Mouse (Mus musculus): Measurements from ENCODE around the gene Frat2. TPM values are rescaled to one million over a fixed set of nuclear protein-coding genes. Genes with fewer than 3 reads are reported as not detected.
A peak's percentile ranks its signal among the peaks of the same experiment; 100 is the strongest.

Frat2 gene
- polyA plus RNA-seq, 1 experiment from 2014 or later: 3.0 TPM

- no peaks in the 10 kb centered on the region for H3K27me3 ChIP-seq (ENCODE audit: low read depth, poor library complexity, severe bottlenecking)
- H3K27ac ChIP-seq: no peak overlapping the region
- no peaks in the 10 kb centered on the region for H3K36me3 ChIP-seq
- no peak for DNase-seq (ENCODE audit: low spot score)
- WGBS: 82% methylated on average over 8 of the region's 8 CpGs
- H3K4me1 ChIP-seq: no peaks in the 10 kb centered on the region
- peaks cover 3% of the 10 kb centered on the region; the same call in 1 of the 2 replicates for H3K9me3 ChIP-seq (replicated peaks)
- H3K4me3 ChIP-seq: no peak overlapping the region
Observed at GRCm38 (mm10) chr19:41808104-41808634, 39.8 kb downstream of the Frat2 start.

DNA sequence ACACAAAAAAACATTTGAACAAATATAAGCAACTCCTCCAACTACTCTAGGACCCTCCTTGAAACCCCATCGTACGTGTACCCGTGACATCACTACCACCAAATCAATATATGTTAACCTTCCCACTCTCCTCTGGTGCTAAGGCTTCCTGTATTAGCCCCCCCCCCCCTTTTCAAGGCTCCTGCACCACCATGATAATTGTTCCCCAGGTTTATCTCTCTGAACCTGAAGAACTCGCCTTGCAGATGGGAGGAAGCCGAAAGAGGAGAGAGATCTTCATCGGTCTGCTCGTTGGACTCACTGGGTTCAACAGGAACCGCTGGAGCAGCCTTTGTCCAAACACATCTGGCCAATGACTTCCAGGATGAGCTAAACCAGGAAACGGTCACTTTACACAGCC lies 40.4 kb downstream of the Frat2 start:
- Histone ChIP-seq H3K4me1 (peaks cover under 1% of the 10 kb centered on the region; the same call in 1 of the 2 replicates), H3K4me3 (no peak overlapping the region), H3K36me3 (no peaks in the 10 kb centered on the region), H3K27me3 (ENCODE audit: low read depth, poor library complexity, severe bottlenecking) (no peaks in the 10 kb centered on the region), H3K27ac (no peak overlapping the region), H3K9me3 (replicated peaks) (peaks cover 3% of the 10 kb centered on the region; the same call in 1 of the 2 replicates)
- 94% methylated on average over 9 of the region's 9 CpGs for WGBS
- no peak for DNase-seq (ENCODE audit: low spot score)

GRCm38 (mm10) chr19:41805831-41806230 lies 42.1 kb downstream of the Frat2 start:
- Histone ChIP-seq H3K27ac (no peak overlapping the region), H3K9me3 (replicated peaks) (peaks cover 3% of the 10 kb centered on the region; the same call in 1 of the 2 replicates), H3K4me1 (peaks cover 10% of the 10 kb centered on the region), H3K27me3 (ENCODE audit: low read depth, poor library complexity, severe bottlenecking) (no peaks in the 10 kb centered on the region), H3K36me3 (no peaks in the 10 kb centered on the region), H3K4me3 (no peak overlapping the region)
- WGBS: 90% methylated on average over 4 of the region's 4 CpGs
- DNase-seq (ENCODE audit: low spot score): no peak

- Histone ChIP-seq H3K4me3 (no peak overlapping the region), H3K27me3 (ENCODE audit: low read depth, poor library complexity, severe bottlenecking) (no peaks in the 10 kb centered on the region), H3K9me3 (replicated peaks) (peaks cover 3% of the 10 kb centered on the region; the same call in 1 of the 2 replicates), H3K27ac (no peak overlapping the region), H3K36me3 (no peaks in the 10 kb centered on the region), H3K4me1 (peaks cover 21% of the 10 kb centered on the region)
- WGBS: 40% methylated on average over 7 of the region's 7 CpGs
- DNase-seq (ENCODE audit: low spot score): no peak
Observed at GRCm38 (mm10) chr19:41803322-41803721, 44.6 kb downstream of the Frat2 start.

- peak within 1 kb of the TSS; percentile 87 for H3K4me3 ChIP-seq
- DNase-seq (ENCODE audit: low spot score): peak; percentile 89
- H3K4me1 ChIP-seq: peaks cover 21% of the 10 kb centered on the region
- WGBS: under 1% methylated on average over 48 of the region's 48 CpGs
- peak within 1 kb of the TSS; percentile 93 for H3K27ac ChIP-seq
- peaks cover 3% of the 10 kb centered on the region; the same call in 1 of the 2 replicates for H3K9me3 ChIP-seq (replicated peaks)
- no peaks in the 10 kb centered on the region for H3K27me3 ChIP-seq (ENCODE audit: low read depth, poor library complexity, severe bottlenecking)
- H3K36me3 ChIP-seq: no peaks in the 10 kb centered on the region
Observed at GRCm38 (mm10) chr19:41801742-41802369, 46.1 kb downstream of the Frat2 start, which contains the start of gene Arhgap19. Gene Arhgap19 (minus strand): TSS chr19:41802047.

DNA sequence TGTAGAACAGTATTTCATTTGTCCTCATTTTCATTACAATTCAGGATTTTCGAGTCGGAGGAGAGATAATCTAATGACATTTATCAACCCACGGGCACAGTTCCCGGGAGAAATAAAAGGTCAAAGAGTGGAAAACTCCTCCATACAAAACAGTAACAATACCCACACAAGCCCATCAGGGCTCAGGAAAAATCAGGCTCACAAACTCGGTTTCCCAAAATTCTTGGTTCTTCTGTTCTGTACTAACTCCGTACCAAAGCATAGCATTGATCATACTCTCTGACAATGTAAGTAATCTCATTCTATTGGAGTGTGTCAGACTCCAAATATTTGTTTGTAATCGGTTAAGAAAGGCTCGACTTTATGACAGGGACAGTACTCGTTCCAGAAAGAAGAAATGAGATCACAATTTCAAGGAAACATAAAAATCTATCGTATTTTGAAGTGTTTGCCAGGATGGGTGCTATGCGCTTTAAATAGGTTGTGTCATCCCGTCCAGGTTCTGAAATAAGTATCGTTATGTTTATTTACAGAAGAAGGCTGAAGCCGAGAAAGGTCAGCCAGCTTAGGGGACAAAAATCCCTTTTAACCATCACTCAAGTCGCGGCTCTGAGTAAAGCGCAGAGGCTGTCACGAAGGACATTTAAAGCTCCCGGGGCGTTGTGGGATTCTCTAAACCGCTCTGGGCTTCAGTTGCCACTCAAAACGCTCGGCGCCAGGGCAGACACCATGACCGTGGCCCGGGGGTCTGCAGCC lies 46.8 kb downstream of the Frat2 start:
- H3K27ac ChIP-seq: peak overlapping the region; percentile 93
- no peaks in the 10 kb centered on the region for H3K27me3 ChIP-seq (ENCODE audit: low read depth, poor library complexity, severe bottlenecking)
- WGBS: 11% methylated on average over 26 of the region's 26 CpGs
- H3K36me3 ChIP-seq: no peaks in the 10 kb centered on the region
- H3K4me1 ChIP-seq: peaks cover 21% of the 10 kb centered on the region
- DNase-seq (ENCODE audit: low spot score): no peak
- peak overlapping the region; percentile 87 for H3K4me3 ChIP-seq
- peaks cover 3% of the 10 kb centered on the region; the same call in 1 of the 2 replicates for H3K9me3 ChIP-seq (replicated peaks)

DNA sequence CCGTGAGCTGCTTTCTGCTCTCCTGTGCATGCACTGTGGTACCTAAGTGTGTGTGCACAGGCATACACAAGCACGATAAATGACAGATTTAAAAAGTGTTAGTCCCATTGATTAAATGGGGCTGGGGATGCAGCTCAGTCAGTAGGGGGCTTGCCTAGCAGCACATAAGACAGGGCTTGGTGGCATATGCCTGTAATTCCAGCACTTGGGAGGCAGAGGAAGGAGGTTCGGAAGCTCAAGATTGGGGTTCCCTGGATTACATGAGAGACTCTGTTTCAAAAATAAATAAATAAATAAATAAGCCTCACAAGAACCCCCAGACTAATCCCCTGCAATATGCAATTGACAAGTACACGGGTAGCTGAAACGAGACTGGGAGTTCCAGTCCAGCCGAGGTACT lies 47.5 kb downstream of the Frat2 start:
- WGBS: 64% methylated on average over 6 of the region's 6 CpGs
- no peak for DNase-seq (ENCODE audit: low spot score)
- H3K9me3 ChIP-seq (replicated peaks): no peaks in the 10 kb centered on the region
- peak overlapping the region; percentile 87 for H3K4me3 ChIP-seq
- no peaks in the 10 kb centered on the region for H3K36me3 ChIP-seq
- no peaks in the 10 kb centered on the region for H3K27me3 ChIP-seq (ENCODE audit: low read depth, poor library complexity, severe bottlenecking)
- peaks cover 21% of the 10 kb centered on the region for H3K4me1 ChIP-seq
- H3K27ac ChIP-seq: no peak overlapping the region

DNA sequence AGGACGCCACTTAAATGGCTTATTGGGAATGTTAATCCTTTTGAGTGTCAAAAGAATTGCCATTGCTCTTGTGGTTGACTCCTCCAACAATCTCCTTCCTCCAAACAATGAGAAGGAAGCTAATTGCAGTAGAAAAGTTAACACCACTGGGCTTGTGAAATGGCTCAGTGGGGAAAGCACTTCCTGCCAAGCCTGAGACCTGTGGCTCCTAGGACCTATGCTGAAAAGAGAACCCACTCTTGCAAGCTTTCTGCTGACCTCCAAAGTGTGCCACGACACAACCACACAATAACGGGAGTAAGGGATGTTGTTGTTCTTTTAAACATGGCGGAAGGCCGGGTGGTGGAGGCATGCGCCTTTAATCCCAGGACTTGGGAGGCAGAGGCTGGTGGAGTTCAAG lies 50.4 kb downstream of the Frat2 start:
- Histone ChIP-seq H3K36me3 (no peaks in the 10 kb centered on the region), H3K27me3 (ENCODE audit: low read depth, poor library complexity, severe bottlenecking) (no peaks in the 10 kb centered on the region), H3K4me3 (no peak overlapping the region), H3K27ac (no peak overlapping the region), H3K9me3 (replicated peaks) (no peaks in the 10 kb centered on the region), H3K4me1 (peaks cover 20% of the 10 kb centered on the region)
- DNase-seq (ENCODE audit: low spot score): no peak
- 93% methylated on average over 6 of the region's 6 CpGs for WGBS

GRCm38 (mm10) chr19:41796789-41797327 lies 51.1 kb downstream of the Frat2 start:
- Histone ChIP-seq H3K9me3 (replicated peaks) (no peaks in the 10 kb centered on the region), H3K36me3 (peaks cover 2% of the 10 kb centered on the region; the same call in 1 of the 2 replicates), H3K4me1 (peaks cover 17% of the 10 kb centered on the region), H3K27me3 (ENCODE audit: low read depth, poor library complexity, severe bottlenecking) (no peaks in the 10 kb centered on the region), H3K27ac (no peak overlapping the region), H3K4me3 (no peak overlapping the region)
- no peak for DNase-seq (ENCODE audit: low spot score)
- WGBS: 87% methylated on average over 12 of the region's 12 CpGs

DNA sequence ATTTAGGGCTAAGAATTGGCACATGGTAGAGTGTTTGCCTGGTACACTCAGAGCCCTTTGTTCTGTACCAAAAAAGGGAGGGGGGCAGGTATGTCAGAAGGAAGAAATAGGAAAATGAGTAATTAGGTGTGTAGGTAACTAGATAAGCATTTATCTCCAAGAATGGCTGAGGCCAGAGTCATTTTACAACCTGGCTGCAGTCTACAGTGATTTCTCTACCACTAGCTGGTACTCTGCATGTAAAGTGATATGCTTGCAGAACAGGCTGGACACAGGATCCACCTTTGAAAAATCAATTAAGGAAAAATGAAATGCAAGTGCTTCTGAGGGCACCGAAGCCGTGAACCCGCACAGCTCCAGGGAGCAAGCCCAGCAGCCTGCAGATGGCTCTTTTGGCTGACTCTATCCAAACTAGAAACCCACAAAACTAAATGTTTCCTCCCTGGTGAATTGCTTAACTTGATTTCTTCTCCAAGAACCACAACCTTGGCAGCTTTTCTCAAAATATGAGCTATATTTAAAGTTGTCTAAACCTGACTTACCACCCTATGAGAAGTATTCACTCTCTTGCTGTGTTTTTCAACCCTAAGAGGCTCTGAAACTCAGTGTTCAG lies 51.7 kb downstream of the Frat2 start:
- Histone ChIP-seq H3K9me3 (replicated peaks) (no peaks in the 10 kb centered on the region), H3K4me3 (no peak overlapping the region), H3K4me1 (peaks cover 15% of the 10 kb centered on the region), H3K27ac (no peak overlapping the region), H3K27me3 (ENCODE audit: low read depth, poor library complexity, severe bottlenecking) (no peaks in the 10 kb centered on the region), H3K36me3 (peaks cover 8% of the 10 kb centered on the region)
- 88% methylated on average over 3 of the region's 3 CpGs for WGBS
- no peak for DNase-seq (ENCODE audit: low spot score)
